Comparison of ENCODE assay signal across 24 mouse cellular contexts in genomic region chr12:84297851-84298250, GRCm38 (mm10).
"Had no signal": no experiment of that assay in that cellular context is flagged by ENCODE, and none has a peak within 500 bp of the region (broad histone marks: within the 10 kb centered on the region; RNA-seq: fewer than 3 reads in every experiment).

No protein-coding gene starts in this region.

- H3K4me1 ChIP-seq: heart, embryonic 13.5 days; heart, embryonic 15.5 days; hindbrain, embryonic 13.5 days; hindbrain, embryonic 15.5 days; limb, embryonic 10.5 days; limb, embryonic 12.5 days had no signal

- H3K4me2 ChIP-seq: heart, embryonic 11.5 days; heart, embryonic 13.5 days; heart, embryonic 15.5 days; hindbrain, embryonic 13.5 days; hindbrain, embryonic 15.5 days; limb, embryonic 12.5 days; liver, embryonic 11.5 days; liver, embryonic 15.5 days had no signal

- H3K4me3 ChIP-seq: heart, embryonic 13.5 days; heart, embryonic 15.5 days; hindbrain, embryonic 13.5 days; hindbrain, embryonic 15.5 days; layer of hippocampus, adult 2 months; left cerebral cortex, adult 2 months; limb, embryonic 10.5 days; limb, embryonic 12.5 days; liver, embryonic 15.5 days had no signal

- ATAC-seq: forebrain, postnatal 0 days; hindbrain, postnatal 0 days; intestine, embryonic 16.5 days; liver, postnatal 0 days had no signal

- DNase-seq: forebrain, postnatal 0 days; heart, postnatal 14 days; heart, postnatal 36 days; kidney, adult 11 months; kidney, adult 2 months; kidney, adult 9 months; kidney, postnatal 10 days; kidney, postnatal 25 days; kidney, postnatal 4 days; liver; liver, postnatal 0 days had no signal

- H3K9ac ChIP-seq: forebrain, postnatal 0 days; heart, embryonic 13.5 days; heart, embryonic 15.5 days; hindbrain, embryonic 13.5 days; hindbrain, embryonic 15.5 days; limb, embryonic 12.5 days; liver, embryonic 15.5 days; liver, postnatal 0 days had no signal

- H3K27me3 ChIP-seq: heart, embryonic 13.5 days; heart, embryonic 15.5 days; hindbrain, embryonic 13.5 days; hindbrain, embryonic 15.5 days; limb, embryonic 12.5 days; liver, embryonic 15.5 days had no signal

- H3K27ac ChIP-seq: heart, embryonic 13.5 days; heart, embryonic 15.5 days; hindbrain, embryonic 13.5 days; hindbrain, embryonic 15.5 days; hindbrain, postnatal 0 days; layer of hippocampus, adult 2 months; left cerebral cortex, adult 2 months; limb, embryonic 10.5 days; limb, embryonic 12.5 days; liver, embryonic 15.5 days had no signal

- H3K9me3 ChIP-seq: heart, embryonic 13.5 days; heart, embryonic 15.5 days; hindbrain, embryonic 13.5 days; hindbrain, embryonic 15.5 days; limb, embryonic 10.5 days; limb, embryonic 12.5 days; liver, embryonic 15.5 days had no signal
